Mouse (Mus musculus): Measurements from ENCODE around the gene Gm49380.

Gm49380 gene

DNA sequence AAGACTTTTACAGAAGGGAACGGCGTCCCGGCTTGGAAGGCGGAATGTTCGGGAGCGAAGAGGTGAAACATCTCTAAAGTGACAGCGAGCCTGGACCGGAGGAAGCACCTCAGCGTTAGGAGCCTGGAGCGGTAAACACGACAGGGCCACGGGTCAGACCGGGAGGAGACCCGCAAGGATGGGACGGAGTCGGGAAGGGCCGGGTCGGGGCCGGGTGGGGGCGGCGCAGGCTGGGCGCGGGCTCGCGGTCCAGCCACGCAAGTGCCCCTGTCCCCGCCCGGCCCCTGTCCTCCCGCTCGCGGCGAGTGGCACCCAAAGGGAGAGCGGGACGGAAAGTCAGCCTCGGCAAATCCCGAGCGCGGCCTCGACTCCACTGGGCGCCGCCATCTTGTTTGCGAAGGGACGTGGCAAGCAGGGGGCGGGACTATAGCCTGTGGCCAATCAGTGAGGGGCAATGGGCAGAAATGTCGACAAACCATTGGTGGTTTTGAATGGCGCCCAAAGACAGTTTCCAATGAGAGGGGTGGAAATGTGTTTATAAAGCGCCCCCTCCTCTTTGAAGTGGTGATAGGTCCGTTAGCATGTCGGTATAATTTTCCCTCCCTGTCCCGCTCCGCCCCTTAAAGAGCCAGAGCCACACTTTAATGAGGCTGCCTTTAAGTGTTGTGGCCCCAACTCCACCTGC is at the start of gene Gm49380, which contains the start of gene Rnf26:
Gene Gm49380, minus strand, starts transcription at position 396 of the 685 bp plus-strand sequence.
Gene Rnf26, minus strand, starts transcription at position 413 of the 685 bp plus-strand sequence.
- peak; percentile 95 to 96 for DNase-seq (ENCODE audit: low spot score in 2 of 2)

DNA sequence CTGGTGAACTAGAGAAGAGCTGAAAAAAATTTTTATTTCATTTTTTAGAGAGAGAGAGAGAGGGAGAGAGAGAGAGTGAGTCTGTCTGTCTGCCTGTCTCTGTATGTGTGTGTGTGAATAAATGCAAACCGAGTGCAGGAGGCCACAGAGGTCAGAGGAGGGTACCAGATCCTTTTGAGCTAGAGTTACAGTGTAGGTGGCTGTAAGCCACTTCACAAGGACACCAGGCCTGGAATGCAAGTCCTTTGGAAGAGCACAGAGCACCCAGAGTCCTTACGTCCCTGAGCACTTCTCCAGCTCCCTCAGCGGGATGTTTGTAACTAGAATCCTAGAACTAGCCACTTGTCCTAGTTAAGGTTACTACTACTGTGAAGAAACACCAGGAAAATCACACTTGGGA is 46.6 kb upstream of the Gm49380 start:
- DNase-seq (ENCODE audit: low spot score in 2 of 2), result no peak

DNA sequence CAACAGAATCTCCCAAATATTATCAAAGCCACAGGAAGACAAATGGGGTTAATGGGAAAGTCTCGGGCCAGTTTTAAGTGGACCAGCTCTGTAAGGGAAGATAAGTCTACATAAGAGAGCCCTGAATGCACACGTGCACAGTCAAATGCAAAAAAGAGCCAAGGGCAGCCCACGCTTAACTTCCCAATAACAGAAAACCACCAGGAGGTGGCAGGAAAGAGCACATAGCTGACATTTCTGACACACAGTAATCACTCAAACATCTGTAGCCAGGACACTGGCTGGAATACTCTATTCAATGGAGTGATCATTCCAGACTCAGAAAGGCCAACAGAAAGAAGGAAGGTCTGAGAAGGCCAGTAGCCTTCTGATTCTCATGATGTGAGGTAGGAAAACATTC is 34.0 kb upstream of the Gm49380 start:
- DNase-seq (ENCODE audit: low spot score in 2 of 2), result no peak

DNA sequence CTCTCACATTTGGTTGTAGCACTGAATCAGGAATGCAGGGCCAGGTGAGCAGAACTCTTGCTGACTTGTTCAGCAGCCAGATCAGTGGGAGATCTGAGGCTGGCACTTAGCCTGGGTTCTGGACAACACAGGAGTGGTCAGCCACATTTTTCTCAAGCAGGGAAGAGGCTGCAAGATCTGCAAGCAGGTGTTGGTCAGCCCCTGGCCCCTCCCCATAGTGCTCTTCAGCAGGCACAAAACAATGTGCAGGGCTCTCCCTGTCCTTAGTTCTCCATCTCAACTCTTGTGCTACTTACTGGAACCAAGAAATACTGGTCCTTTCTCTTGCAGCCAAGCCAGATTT is 31.4 kb upstream of the Gm49380 start:
- no peak for DNase-seq (ENCODE audit: low spot score in 2 of 2)

DNA sequence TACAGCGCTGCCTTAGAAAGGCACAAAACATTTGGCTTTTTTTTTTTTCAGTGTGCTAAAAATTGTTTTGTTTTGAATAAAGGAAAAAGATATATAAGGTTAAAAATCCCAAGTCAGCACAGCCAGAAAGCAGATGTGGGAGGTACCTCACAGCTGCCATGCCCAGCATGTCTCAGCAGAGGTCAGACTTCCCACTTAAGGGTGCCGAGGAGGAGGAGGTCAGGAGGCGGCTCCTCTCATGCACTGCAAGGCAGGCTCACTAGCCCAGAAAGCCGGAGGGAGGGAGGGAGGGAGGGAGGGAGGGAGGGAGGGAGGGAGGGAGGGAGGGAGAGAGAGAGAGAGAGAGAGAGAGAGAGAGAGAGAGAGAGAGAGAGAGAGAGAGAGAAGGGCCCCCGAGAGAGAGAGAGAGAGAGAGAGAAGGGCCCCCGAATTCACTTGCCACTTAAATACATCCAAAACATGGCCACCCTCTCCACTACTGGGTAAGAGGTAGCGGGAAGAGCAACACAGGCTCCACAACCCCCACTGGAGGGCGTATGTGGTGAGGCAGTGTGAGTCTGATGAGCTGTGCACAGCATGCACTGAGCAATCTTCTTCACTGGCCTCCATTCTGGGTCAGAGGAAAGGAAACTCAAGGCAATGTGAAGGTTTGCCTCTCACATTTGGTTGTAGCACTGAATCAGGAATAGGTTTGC is 30.9 kb upstream of the Gm49380 start:
- no peak for DNase-seq (ENCODE audit: low spot score in 2 of 2)

DNA sequence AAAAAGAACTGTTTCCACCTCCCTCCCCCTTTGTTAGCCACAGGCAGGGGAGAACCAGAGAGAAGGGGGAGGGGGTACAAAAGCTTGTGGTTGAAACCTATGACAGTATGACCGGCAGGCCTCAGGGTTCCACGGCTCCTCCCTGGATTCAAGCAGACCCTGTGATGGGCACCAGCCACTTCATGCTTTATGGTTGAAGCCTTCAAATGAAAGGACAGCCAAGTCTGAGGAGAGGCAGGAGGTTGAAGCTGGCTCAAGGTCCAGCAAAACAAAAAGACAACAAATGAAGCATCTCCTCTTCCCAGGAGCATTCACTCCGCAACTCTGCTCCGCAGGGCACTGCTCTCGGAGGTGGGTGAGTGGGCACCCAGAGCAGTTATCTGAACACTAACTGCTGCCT is 30.1 kb upstream of the Gm49380 start:
- DNase-seq (ENCODE audit: low spot score in 2 of 2), result no peak

- no peak for DNase-seq (ENCODE audit: low spot score in 2 of 2)
Observed at GRCm38 (mm10) chr9:44141951-44142350, 28.7 kb upstream of the Gm49380 start.

GRCm38 (mm10) chr9:44137846-44138245 is 24.5 kb upstream of the Gm49380 start:
- DNase-seq (ENCODE audit: low spot score in 2 of 2), result no peak

- no peak for DNase-seq (ENCODE audit: low spot score in 2 of 2)
Observed at GRCm38 (mm10) chr9:44135731-44136411, 22.6 kb upstream of the Gm49380 start.

DNA sequence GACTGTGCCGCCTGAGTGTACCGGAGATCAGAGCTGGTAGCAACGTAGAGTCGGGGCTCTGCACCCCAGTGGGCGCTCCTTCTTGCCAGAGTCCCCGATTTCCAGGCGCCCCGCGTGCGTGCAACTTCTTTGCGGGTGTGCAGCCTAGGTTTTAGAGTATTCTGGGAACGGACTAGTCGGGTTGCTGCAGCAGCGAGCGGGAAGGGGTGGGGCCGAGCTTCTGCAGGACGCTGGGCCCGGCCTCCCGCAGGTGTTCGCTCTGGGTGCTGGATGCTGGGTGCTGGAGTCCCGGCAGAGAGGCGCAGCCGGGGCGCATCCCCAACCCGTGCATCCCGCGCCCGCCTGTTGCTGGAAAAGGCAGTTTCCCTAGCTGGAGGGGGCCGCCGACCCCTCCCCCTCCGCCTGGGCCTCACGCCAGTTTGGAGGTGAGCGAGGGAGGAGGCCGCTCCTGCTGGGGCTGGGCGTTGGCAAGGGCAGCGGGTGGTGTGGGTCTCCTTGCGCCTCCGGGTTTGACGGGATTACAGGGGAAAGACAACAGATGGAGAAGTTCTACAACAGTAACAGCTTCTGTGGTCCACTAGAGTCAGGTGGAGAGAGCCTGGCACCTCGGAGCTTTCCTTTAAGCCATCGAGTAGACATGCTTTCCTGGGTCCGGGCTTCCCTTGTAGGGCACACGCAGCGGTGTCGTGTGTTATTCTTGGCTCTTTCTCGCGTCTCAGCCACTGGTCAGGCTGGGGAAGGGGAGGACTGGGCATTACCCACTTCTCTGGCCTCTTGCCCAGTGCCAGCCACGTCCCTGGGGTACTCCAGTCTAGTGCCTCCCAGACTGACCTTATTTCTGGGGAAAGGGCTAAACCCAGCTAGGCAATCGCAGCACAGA is 21.8 kb upstream of the Gm49380 start:
- DNase-seq (ENCODE audit: low spot score in 2 of 2), result no peak

DNA sequence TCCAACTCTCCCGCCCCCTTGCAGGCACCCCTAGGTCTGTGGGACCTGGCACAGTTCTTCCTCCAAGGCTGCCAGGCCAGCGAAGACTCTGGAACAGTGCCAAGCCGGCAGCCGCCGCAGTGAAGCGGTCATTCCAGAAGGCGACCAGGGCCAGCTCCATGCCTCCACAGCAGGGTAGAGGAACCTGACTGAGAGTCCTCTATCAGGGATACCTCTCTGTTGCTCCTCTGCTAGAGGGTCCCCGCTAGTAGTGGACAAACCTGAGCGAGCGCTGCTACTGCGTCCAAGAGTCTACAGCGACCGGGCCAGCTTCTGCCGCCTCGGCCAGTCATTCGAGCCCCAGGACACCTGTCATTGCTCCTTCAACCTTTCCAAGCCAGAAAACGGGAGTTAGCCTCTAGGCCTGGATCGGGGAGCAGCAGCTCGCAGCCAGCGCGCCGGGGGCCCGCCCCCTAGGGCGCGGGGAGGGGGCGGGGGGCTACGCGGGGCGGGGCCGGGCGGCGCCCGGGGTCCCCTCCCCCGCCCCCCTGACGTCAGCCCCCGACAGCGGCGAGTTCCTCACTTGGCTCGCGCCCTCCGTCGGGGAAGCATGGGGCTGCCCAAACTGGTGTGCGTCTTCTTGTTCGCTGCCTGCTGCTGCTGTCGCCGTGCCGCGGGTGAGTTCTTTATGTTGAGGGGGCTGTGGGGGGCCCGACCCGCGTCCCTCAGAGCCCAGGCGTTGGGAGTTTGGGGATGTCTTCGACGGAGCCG is 21.0 kb upstream of the Gm49380 start, which contains the start of gene Mcam:
Gene Mcam, plus strand, starts transcription at position 369 of the 750 bp plus-strand sequence.
- no peak for DNase-seq (ENCODE audit: low spot score in 2 of 2)

DNA sequence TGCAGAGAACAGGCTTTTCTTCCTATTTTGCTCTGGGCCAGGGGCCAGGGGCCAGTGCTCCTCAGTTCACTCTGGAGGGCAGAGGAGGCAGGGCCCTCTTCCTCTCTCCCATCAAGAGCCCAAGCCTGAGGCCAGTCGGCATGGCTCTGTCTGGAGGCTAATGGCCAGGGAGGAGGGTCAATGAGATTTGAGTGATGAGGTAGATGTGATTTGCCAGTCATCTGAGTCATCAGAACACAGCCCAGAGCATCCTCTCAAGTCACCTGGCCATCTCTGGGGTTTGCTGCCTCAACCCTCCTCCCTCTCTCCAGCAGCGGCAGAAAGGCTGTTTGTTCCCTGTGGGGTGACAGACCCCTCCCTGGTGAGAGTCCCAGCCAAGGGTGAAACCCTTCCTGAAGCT is 20.0 kb upstream of the Gm49380 start:
- DNase-seq (ENCODE audit: low spot score in 2 of 2), result no peak

- DNase-seq (ENCODE audit: low spot score in 2 of 2), result no peak
Observed at GRCm38 (mm10) chr9:44132200-44132599, 18.9 kb upstream of the Gm49380 start.

GRCm38 (mm10) chr9:44131276-44131590 is 17.9 kb upstream of the Gm49380 start:
- no peak for DNase-seq (ENCODE audit: low spot score in 2 of 2)

- no peak for DNase-seq (ENCODE audit: low spot score in 2 of 2)
Observed at GRCm38 (mm10) chr9:44130581-44131275, 17.4 kb upstream of the Gm49380 start.

- peak; percentile 79 to 81 for DNase-seq (ENCODE audit: low spot score in 2 of 2)
Observed at GRCm38 (mm10) chr9:44130034-44130433, 16.7 kb upstream of the Gm49380 start.

DNA sequence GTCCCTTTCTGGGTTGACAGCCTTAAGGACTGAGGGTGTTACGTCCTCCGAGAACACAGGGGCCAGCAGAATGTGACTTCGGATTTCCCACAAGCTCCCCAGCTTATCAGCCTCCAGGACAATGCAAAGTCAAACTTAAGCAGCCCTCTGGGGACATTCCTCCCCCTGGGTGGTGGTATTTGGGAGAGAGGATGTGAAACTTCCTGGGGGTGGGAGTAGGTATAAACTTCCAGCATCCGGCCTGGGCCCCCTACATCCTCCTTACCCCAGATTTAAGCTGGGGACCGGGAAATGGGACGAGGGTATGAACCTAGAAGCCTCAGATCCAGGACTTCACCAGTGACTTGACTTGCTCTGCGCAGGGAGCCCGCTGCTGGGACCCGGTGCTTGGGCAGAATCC is 16.3 kb upstream of the Gm49380 start:
- DNase-seq (ENCODE audit: low spot score in 2 of 2), result no peak

DNA sequence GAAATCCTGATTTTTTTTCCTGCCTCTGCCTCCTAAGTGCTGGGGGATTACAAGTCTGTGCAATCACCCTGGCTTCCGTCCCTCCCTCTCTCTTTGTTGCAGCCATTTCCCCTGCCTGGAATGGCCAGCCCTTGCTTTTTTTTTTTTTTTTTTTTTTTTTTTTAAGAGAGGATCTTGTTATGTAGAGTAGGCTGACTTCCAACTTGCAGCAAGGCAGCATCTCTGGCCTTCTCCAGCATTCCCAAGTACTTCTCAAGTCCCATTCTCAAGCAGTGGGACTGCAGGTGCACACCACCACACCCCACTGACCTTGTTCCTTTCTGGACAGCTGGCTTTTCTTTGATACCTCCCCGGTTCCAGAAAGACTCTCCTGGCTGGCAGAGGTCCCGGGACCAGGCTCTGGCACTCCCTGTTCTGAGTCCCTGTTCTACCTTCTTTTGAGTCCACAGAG is 14.1 kb upstream of the Gm49380 start:
- DNase-seq (ENCODE audit: low spot score in 2 of 2), result no peak

GRCm38 (mm10) chr9:44126746-44127145 is 13.4 kb upstream of the Gm49380 start:
- no peak for DNase-seq (ENCODE audit: low spot score in 2 of 2)
